Comparison of ENCODE assay signal across 7 mouse cellular contexts in the genomic region with DNA sequence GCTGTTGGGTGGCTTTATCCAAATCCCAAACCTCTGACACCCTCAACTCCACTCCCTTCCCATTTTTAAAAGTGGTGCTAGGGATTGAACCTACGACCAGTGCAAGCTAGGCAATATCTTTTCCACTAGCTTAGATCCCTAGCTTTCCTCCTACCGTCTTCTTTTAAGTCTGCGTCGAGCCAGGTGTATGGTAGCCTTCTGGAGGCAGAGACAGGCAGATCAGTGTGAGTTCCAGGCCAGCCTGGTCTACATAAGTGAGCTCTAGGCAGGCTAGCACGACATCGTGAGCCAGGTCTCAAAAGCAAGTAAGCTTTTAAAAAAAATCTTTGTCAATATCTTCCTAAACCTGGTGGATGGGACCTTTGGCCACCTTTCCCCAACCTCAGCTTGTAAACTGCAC. TPM values are rescaled to one million over a fixed set of nuclear protein-coding genes. Genes with fewer than 3 reads are reported as not detected.
"Had no signal": no experiment of that assay in that cellular context is flagged by ENCODE, and none has a peak within 500 bp of the region (broad histone marks: within the 10 kb centered on the region; RNA-seq: fewer than 3 reads in every experiment).

No protein-coding gene starts in this region.

- H3K9me3 ChIP-seq: limb, embryonic 15.5 days; liver, embryonic 12.5 days; midbrain, embryonic 10.5 days; neural tube, embryonic 15.5 days had no signal

- H3K4me3 ChIP-seq: myocyte had no signal

- H3K36me3 ChIP-seq: neural tube, embryonic 15.5 days had no signal

- H3K27me3 ChIP-seq: limb, embryonic 15.5 days; neural tube, embryonic 15.5 days had no signal

- H3K9ac ChIP-seq: limb, embryonic 15.5 days; neural tube, embryonic 15.5 days had no signal

RNA-seq across cellular contexts. Expression of gene Draxin, which starts 54.6 kb away (rescaled TPM):
- total RNA-seq: megakaryocyte, adult 5-6 weeks had no signal
- polyA plus RNA-seq: lung, embryonic 14.5 days had no signal
